Mouse (Mus musculus) left cerebral cortex, postnatal 14 days (tissue): Measurements from ENCODE around the gene Fbln1. TPM values are rescaled to one million over a fixed set of nuclear protein-coding genes. Genes with fewer than 3 reads are reported as not detected.

ENCODE experiments used
- DNase-seq, 2 experiments: peaks; one replicate each; pipeline ENCODE4 v3.0.0; 2021 to 2022; ENCODE audit warnings: low spot score in 2 of 2, mixed read lengths in 1 of 2
- intact Hi-C: fragments of 180-260 bp; cut with DNase I; formaldehyde crosslinking; loops from one replicate; pipeline ENCODE4 v1.15.1; 2025
- long read RNA-seq, 2 experiments: library from polyadenylated mRNA; stranded (forward); transcript quantifications; one replicate each; pipeline ENCODE4 v2.0.0; 2021
- total RNA-seq, 2 experiments: library from RNA; stranded (reverse); gene quantifications; 2 replicates each; pipeline ENCODE4 v1.2.3; 2021

Gene Fbln1
- 10 to 100 TPM in 1 of 2 experiments, 1 to 10 TPM in 1; 10.0 to 11.1 TPM for total RNA-seq
- long read RNA-seq, experiment 1, transcript Fbln1-202 (15 exons, 2,273 nt) = major isoform, 6 of 11 reads
- long read RNA-seq, experiment 1, partial matches to known transcripts = 1 of 11 reads
- long read RNA-seq, experiment 1, other reads (novel, unspliced or antisense) = 0 of 11 reads
- long read RNA-seq, experiment 2, transcript Fbln1-202 (15 exons, 2,273 nt) = major isoform, 20 of 29 reads
- long read RNA-seq, experiment 2, transcript Fbln1-201 (17 exons, 3,659 nt) = minor isoform, 8 of 29 reads
- long read RNA-seq, experiment 2, partial matches to known transcripts = 1 of 29 reads
- long read RNA-seq, experiment 2, other reads (novel, unspliced or antisense) = 0 of 29 reads

- DNase-seq = peak; percentile 49 to 71
- intact Hi-C loops = no loop called here
Measured at GRCm38 (mm10) chr15:85205792-85206702, at the start of gene Fbln1. Fbln1 (plus strand) TSS chr15:85205949.

- intact Hi-C loops = loop anchor here (10.0 kb wide), 1 partner anchor 429 kb away; the partner anchor contains the start of gene Wnt7b
- DNase-seq = no peak
Measured at GRCm38 (mm10) chr15:85156198-85156597, 49.6 kb upstream of the Fbln1 start.

DNA sequence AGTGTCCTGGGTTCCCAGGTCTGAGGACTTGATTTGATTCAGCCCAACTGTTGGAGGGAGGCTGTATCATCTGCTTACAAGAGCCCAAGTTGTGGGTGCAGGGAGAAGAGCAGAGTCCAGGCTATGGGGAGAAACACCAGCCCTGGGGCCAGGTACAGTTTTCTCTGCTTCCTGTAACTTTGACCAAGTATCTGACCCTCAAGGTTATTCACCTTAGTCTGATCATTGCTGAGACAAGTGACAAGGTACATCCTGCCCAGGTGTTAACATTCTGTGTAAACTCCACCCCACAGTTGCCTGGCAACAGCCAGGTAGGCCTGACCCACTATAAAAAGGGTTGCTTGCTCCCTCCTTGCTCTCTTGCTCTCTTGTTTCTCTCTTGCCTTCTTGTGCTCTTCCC is 44.3 kb upstream of the Fbln1 start:
- intact Hi-C loops = no loop called here

GRCm38 (mm10) chr15:85162693-85163663 is 42.8 kb upstream of the Fbln1 start:
- no peak for DNase-seq
- intact Hi-C loops = no loop called here

More for the DNA sequence above, 44.3 kb upstream of the Fbln1 start:
- no peak for DNase-seq

- intact Hi-C loops = no loop called here
- no peak for DNase-seq
Measured at GRCm38 (mm10) chr15:85166433-85166933, 39.3 kb upstream of the Fbln1 start.

GRCm38 (mm10) chr15:85167086-85167679 is 38.6 kb upstream of the Fbln1 start:
- intact Hi-C loops = no loop called here
- no peak for DNase-seq

DNA sequence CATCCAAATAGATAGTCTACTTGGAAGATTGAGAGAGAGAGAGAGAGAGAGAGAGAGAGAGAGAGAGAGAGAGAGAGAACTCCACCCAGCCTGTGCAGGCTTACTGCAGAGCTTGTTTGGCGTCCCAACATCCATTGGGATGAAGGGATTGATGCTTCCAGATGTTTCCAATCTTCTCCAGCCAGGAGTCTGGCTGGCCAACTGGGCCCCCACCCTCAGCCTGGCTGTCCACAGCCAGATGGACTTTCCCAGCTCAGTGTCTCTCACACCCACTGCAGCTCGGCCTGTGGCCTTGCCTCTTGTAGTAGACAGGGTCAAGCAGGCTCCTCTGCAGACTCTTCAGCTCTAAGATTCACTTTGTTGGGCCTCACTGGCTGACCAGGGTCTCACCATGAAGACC is 33.7 kb upstream of the Fbln1 start:
- intact Hi-C loops = no loop called here
- DNase-seq = no peak

DNA sequence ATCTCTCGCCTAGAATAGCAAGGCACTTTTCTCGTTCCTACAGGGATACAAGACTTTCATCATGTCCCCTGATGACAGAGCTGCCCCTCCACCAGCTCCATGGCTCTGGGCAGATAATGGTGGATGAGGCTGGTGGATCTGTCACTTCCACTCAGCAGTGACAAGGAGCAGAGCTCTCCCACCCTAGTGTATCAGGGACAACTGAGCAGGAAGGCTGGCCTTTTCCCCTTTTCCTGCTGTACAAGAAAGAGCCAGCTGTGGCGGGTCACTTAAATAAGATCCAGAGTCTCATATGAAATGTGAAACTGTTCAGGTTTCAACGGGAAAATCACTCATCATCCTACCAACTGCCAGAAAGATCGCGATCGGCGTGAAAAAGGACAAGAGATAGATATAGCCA is 32.3 kb upstream of the Fbln1 start:
- intact Hi-C loops = no loop called here
- no peak for DNase-seq

DNA sequence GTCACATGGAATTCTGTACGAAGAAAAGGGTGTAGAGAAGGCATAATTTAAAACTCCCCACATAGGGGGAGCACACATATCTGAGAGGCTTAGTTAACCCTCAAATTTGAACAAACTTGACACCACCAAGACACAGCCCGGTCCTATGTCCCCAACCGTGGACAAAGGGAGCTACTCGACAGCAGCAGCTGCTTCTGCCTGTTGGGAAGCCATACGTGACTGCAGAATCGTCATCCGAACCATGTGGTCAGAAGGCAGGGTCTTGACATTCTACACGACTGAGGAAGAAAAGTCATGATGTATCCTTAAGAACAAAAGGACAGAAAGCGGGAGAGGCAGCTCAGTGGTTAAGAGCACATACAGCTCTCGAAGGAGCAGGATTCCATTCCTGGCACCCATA is 31.7 kb upstream of the Fbln1 start:
- DNase-seq = no peak
- intact Hi-C loops = no loop called here

DNA sequence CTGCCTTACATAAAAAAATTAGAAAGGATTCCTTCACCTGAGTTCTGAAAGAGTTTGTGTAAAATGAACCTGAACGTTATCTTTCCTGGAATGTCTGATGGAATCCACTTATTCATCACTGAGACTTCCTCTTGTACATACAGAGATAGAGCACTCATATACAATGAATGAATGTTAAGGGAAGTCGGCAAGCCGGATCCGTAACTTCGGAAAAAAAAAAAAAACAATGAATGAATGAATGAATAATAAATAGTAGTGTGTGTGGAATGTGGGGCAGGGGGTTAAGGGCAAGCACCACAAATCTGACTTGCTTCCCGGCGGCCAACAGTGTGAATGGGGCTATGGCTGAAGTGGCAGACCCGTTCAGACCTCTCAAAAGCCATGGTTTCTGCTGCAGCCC is 28.2 kb upstream of the Fbln1 start:
- intact Hi-C loops = no loop called here
- peak in 1 of 2 experiments; percentile 33 for DNase-seq

- intact Hi-C loops = no loop called here
- DNase-seq = no peak
Measured at GRCm38 (mm10) chr15:85178172-85178571, 27.6 kb upstream of the Fbln1 start.

GRCm38 (mm10) chr15:85179528-85180180 is 26.1 kb upstream of the Fbln1 start:
- intact Hi-C loops = no loop called here
- DNase-seq = no peak

DNA sequence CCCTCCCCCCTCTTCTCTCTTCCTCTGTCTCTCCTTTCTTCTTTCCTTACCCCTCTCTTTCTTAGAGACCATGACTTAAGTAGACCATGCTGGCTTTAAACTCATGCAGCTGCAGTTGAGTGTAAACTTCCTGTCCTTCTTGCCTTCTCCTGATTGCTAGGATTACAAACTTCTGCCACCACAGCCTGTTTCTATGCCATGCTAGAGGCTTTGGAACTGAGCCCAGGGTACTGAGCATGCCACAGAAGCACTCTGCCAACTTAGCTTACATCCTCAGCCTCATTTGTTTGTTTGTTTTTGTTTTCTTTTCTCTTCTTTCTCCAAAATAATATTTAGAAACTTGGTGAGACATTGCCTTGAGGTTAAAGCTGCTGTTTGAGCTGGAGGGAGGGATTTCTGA is 25.4 kb upstream of the Fbln1 start:
- no peak for DNase-seq
- intact Hi-C loops = no loop called here

- DNase-seq = no peak
- intact Hi-C loops = no loop called here
Measured at GRCm38 (mm10) chr15:85182063-85182462, 23.7 kb upstream of the Fbln1 start.

GRCm38 (mm10) chr15:85186916-85187315 is 18.8 kb upstream of the Fbln1 start:
- no peak for DNase-seq
- intact Hi-C loops = no loop called here

DNA sequence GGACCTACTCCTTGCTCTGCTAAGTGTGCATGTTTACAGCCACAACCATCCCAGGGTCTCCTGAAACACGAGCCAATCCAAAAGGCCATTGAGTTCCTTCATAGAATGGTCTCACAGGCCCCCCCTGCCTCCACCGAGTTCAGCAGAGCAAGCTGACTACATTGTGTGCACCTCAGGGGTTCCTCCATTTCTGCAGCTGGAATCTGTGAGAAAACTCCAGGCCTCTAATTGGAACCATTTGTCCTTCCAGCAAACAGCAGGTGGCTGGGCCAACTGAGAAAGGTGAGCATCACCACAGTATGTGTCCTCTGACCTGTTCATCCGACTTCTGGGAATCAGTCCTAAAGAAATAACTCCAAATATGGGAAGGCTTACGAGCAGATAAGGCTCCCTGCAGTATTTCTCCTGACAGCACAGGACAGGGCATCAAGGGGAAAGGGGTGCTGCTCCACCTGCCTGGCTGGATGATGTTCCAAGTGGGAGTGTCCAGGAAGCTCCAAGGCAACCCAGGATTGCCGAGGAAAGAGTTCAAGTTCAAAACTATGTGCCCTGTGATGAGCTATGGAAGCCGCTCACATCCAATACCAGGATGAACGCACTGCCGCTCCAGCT is 17.5 kb upstream of the Fbln1 start:
- no peak for DNase-seq
- intact Hi-C loops = no loop called here

- intact Hi-C loops = no loop called here
- peak; percentile 30 to 47 for DNase-seq
Measured at GRCm38 (mm10) chr15:85200446-85201289, 5.1 kb upstream of the Fbln1 start.
